Mouse (Mus musculus) CH12.LX (cell line): ENCODE measurements around the gene Elavl4. TPM values are rescaled to one million over a fixed set of nuclear protein-coding genes. Genes with fewer than 3 reads are reported as not detected.

Experiments used
- DNase-seq: peaks from one replicate; pipeline ENCODE4 v3.0.0-alpha.2; 2013; ENCODE audit errors: extremely low read depth
- H3K27ac ChIP-seq: 2 replicates; pipeline ENCODE4 v1.5.1; 2012; ENCODE audit warnings: low read depth, mild to moderate bottlenecking, control low read depth, moderate library complexity; ENCODE audit not compliant: insufficient read depth
- H3K27me3 ChIP-seq: replicated peaks from 2 replicates; pipeline ENCODE3; 2012; ENCODE audit warnings: inconsistent platforms
- H3K36me3 ChIP-seq, 2 experiments: replicated peaks in 1 of 2; 2 replicates each; pipeline versions ENCODE3 to v1.6.1; 2012; ENCODE audit warnings: inconsistent platforms in 1 of 2, low read length in 1 of 2, mild to moderate bottlenecking in 1 of 2, mixed read lengths in 1 of 2, moderate library complexity in 1 of 2; ENCODE audit not compliant: control insufficient read depth in 1 of 2, insufficient read depth in 1 of 2
- H3K4me1 ChIP-seq, 2 experiments: 2 replicates each; pipeline ENCODE4 v1.6.1; 2012; ENCODE audit warnings: inconsistent platforms in 1 of 2, moderate library complexity in 1 of 2; ENCODE audit not compliant: insufficient read depth in 2 of 2, control insufficient read depth in 1 of 2
- H3K4me2 ChIP-seq: 2 replicates; pipeline ENCODE4 v1.6.1; 2012; ENCODE audit warnings: low read depth, mild to moderate bottlenecking, control low read depth; ENCODE audit not compliant: poor library complexity, insufficient read depth, severe bottlenecking
- H3K4me3 ChIP-seq, 3 experiments: fragments of 150-350 bp in 1 of 3; sonication (generic) in 1 of 3; replicated peaks in 1 of 3; 2 replicates each; pipeline versions ENCODE3 to v1.5.1; 2011 to 2012; ENCODE audit warnings: low read depth in 2 of 3, low read length in 2 of 3, mild to moderate bottlenecking in 2 of 3, moderate library complexity in 2 of 3, control low read depth in 1 of 3, improper control_type of control experiment in 1 of 3, inconsistent platforms in 1 of 3, mixed read lengths in 1 of 3; ENCODE audit not compliant: poor library complexity in 1 of 3
- H3K79me2 ChIP-seq: replicated peaks from 2 replicates; pipeline ENCODE4 v1.6.1; 2012; ENCODE audit warnings: mild to moderate bottlenecking, moderate library complexity; ENCODE audit not compliant: control insufficient read depth, poor library complexity, insufficient read depth, severe bottlenecking; ENCODE audit errors: extremely low read depth
- H3K9ac ChIP-seq: 2 replicates; pipeline ENCODE4 v1.6.1; 2012; ENCODE audit warnings: low read depth, mild to moderate bottlenecking, control low read depth, moderate library complexity; ENCODE audit not compliant: insufficient read depth
- H3K9me3 ChIP-seq: replicated peaks from 2 replicates; pipeline ENCODE3; 2012; ENCODE audit warnings: low read length, inconsistent platforms, mixed read lengths
- BHLHE40 ChIP-seq: IDR thresholded peaks from 2 replicates; pipeline ENCODE4 v1.6.1; 2011; ENCODE audit warnings: mild to moderate bottlenecking, low read depth, low read length, improper control_type of control experiment
- CHD1 ChIP-seq: IDR thresholded peaks from 2 replicates; pipeline ENCODE4 v1.6.1; 2012; ENCODE audit warnings: low read depth, low read length, improper control_type of control experiment, inconsistent platforms
- CHD2 ChIP-seq: IDR thresholded peaks from 2 replicates; pipeline ENCODE4 v1.6.1; 2011; ENCODE audit warnings: low read length, improper control_type of control experiment
- CTCF ChIP-seq, 2 experiments: IDR thresholded peaks in 1 of 2; conservative IDR thresholded peaks in 1 of 2; 2 replicates each; pipeline ENCODE4 v1.5.1; 2011 to 2012; ENCODE audit warnings: low read depth in 2 of 2, low read length in 2 of 2, improper control_type of control experiment in 1 of 2, inconsistent platforms in 1 of 2, mild to moderate bottlenecking in 1 of 2, moderate library complexity in 1 of 2
- ELF1 ChIP-seq: IDR thresholded peaks from 2 replicates; pipeline ENCODE4 v1.6.1; 2014; ENCODE audit warnings: low read depth, mild to moderate bottlenecking, inconsistent platforms, low read length, improper control_type of control experiment
- EP300 ChIP-seq: IDR thresholded peaks from 2 replicates; pipeline ENCODE4 v1.6.1; 2011; ENCODE audit warnings: low read length, improper control_type of control experiment
- ETS1 ChIP-seq: conservative IDR thresholded peaks from 2 replicates; pipeline ENCODE4 v1.6.1; 2012; ENCODE audit warnings: low read depth, mild to moderate bottlenecking, inconsistent platforms, low read length, improper control_type of control experiment, moderate library complexity
- GABPA ChIP-seq: IDR thresholded peaks from 2 replicates; pipeline ENCODE4 v1.6.1; 2012; ENCODE audit warnings: low read depth, low read length, improper control_type of control experiment, inconsistent platforms; ENCODE audit not compliant: insufficient replicate concordance
- JUND ChIP-seq: conservative IDR thresholded peaks from 2 replicates; pipeline ENCODE4 v1.6.1; 2011; ENCODE audit warnings: low read depth, low read length, improper control_type of control experiment
- MEF2A ChIP-seq: IDR thresholded peaks from 2 replicates; pipeline ENCODE4 v1.6.1; 2014; ENCODE audit warnings: low read depth, mild to moderate bottlenecking, inconsistent platforms, low read length, improper control_type of control experiment, borderline replicate concordance
- MXI1 ChIP-seq: IDR thresholded peaks from 2 replicates; pipeline ENCODE4 v1.6.1; 2011; ENCODE audit warnings: mild to moderate bottlenecking, low read depth, low read length, improper control_type of control experiment
- MYC ChIP-seq: IDR thresholded peaks from 2 replicates; pipeline ENCODE4 v1.6.1; 2011; ENCODE audit warnings: low read depth, mild to moderate bottlenecking, improper control_type of control experiment, low read length
- NRF1 ChIP-seq: IDR thresholded peaks from 2 replicates; pipeline ENCODE4 v1.6.1; 2014; ENCODE audit warnings: low read depth, mild to moderate bottlenecking, inconsistent platforms, low read length, improper control_type of control experiment, moderate library complexity
- RAD21 ChIP-seq: IDR thresholded peaks from 2 replicates; pipeline ENCODE4 v1.6.1; 2011; ENCODE audit warnings: low read depth, mild to moderate bottlenecking, low read length, improper control_type of control experiment, moderate library complexity
- SMC3 ChIP-seq: IDR thresholded peaks from 2 replicates; pipeline ENCODE4 v1.6.1; 2011; ENCODE audit warnings: low read depth, low read length, improper control_type of control experiment
- TBP ChIP-seq: conservative IDR thresholded peaks from 2 replicates; pipeline ENCODE4 v1.6.1; 2011; ENCODE audit warnings: low read depth, low read length, improper control_type of control experiment
- ZKSCAN1 ChIP-seq: IDR thresholded peaks from 2 replicates; pipeline ENCODE4 v1.6.1; 2012; ENCODE audit warnings: low read depth, inconsistent platforms, low read length, improper control_type of control experiment, borderline replicate concordance
- ZMIZ1 ChIP-seq: IDR thresholded peaks from 2 replicates; pipeline ENCODE4 v1.6.1; 2012; ENCODE audit warnings: low read depth, mild to moderate bottlenecking, inconsistent platforms, low read length, improper control_type of control experiment
- dilution Hi-C: fragments of 300-500 bp; cut with MboI; formaldehyde crosslinking; loops from 2 replicates; pipeline ENCODE4 v1.14.3; 2020; ENCODE audit warnings: low sequenced_read_pairs; ENCODE audit not compliant: extremely low pct_unique_long_range_greater_than_20kb, extremely low pct_ligation_motif_present
- in situ Hi-C: fragments of 300-500 bp; cut with MboI; formaldehyde crosslinking; loops from 3 replicates; pipeline ENCODE4 v1.14.3; 2019; ENCODE audit warnings: low sequenced_read_pairs, low pct_ligation_motif_present, low pct_unique_long_range_greater_than_20kb, mixed read lengths
- polyA plus RNA-seq: library from polyadenylated mRNA; unstranded; fragments of >175 nt; gene quantifications from 2 replicates; pipeline ENCODE4 v1.2.1, GENCODE M21; 2012; ENCODE audit warnings: low read depth; ENCODE audit not compliant: insufficient read length
- total RNA-seq, 2 experiments: library from RNA; depleted of rRNA; stranded (reverse); fragments of 300-350 nt in 1 of 2; fragments of >200 nt in 1 of 2; gene quantifications; 2 replicates each; pipeline ENCODE4 v1.2.3; 2012 to 2014

Gene Elavl4
- total and polyA plus RNA-seq, 3 experiments = not detected

DNA sequence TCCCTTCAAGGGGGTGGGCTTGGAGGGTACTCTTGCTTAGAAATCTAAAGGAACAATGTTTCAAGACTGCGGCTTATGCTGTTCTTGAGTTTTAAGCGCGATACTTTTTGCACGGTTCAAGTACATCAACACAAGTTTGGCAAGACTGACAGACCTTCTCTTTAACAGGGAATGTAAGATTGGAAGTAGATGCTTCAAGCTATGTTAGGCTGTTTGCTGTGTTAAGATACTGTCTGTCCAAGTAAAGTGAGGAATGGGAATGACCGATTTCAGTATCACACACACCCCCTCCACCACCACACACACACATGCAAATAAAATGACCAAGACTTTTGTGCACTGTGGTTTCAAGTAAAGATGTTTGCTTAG lies 276 bp upstream of the Elavl4 start:
- H3K36me3 ChIP-seq = no peaks in the 10 kb centered on the region

DNA sequence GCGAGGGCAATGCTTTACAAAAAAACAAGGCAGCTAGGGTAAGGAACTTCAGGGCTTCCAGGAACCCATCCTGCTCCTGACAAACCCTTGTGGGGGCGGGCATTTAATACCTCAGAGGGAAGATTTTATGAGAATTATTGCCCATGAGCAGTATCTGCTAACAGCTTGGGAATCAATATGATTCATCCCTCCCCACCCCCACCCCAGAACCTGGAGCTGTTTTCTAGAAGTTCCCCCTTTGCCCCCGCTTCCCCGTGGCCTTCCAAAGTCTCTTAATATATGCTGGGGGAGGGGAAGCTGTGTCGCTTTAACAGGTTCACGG lies 892 bp downstream of the Elavl4 start:
- Histone ChIP-seq H3K27me3 (no peaks in the 10 kb centered on the region), H3K27ac (no peak overlapping the region), H3K79me2 (no peaks in the 10 kb centered on the region), H3K4me1 (no peaks in the 10 kb centered on the region), H3K9me3 (peaks cover 3% of the 10 kb centered on the region), H3K4me3 (no peak overlapping the region), H3K9ac (no peak overlapping the region), H3K4me2 (no peak overlapping the region), H3K36me3 (no peaks in the 10 kb centered on the region)
- no peak for TF ChIP-seq ZMIZ1
- no peak for TF ChIP-seq CHD2
- TF ChIP-seq NRF1 = no peak
- no peak for TF ChIP-seq MEF2A
- TF ChIP-seq CTCF (conservative IDR thresholded peaks at IDR 0.05 in 1 of 2, IDR thresholded peaks at IDR 0.05 in 1 of 2; ENCODE audit: low read depth in 2 of 2, low read length in 2 of 2) = no peak
- TF ChIP-seq EP300 = no peak
- TF ChIP-seq MYC = no peak
- TF ChIP-seq BHLHE40 = no peak
- no peak for TF ChIP-seq ZKSCAN1
- no peak for TF ChIP-seq MXI1
- TF ChIP-seq JUND = no peak
- TF ChIP-seq TBP = no peak
- dilution Hi-C loops (no loop called here), in situ Hi-C loops (no loop called here)
- no peak for DNase-seq

More for the DNA sequence above, 276 bp upstream of the Elavl4 start:
- TF ChIP-seq CHD1 (no peak), TBP (no peak), NRF1 (no peak), ETS1 (no peak), ELF1 (no peak)
- no peak for DNase-seq
- Histone ChIP-seq H3K27ac (no peak overlapping the region), H3K27me3 (no peaks in the 10 kb centered on the region), H3K9me3 (peaks cover 3% of the 10 kb centered on the region), H3K9ac (no peak overlapping the region), H3K4me1 (no peaks in the 10 kb centered on the region), H3K4me2 (no peak overlapping the region), H3K4me3 (no peak overlapping the region), H3K79me2 (no peaks in the 10 kb centered on the region)
- in situ Hi-C loops = no loop called here
- dilution Hi-C loops = no loop called here

DNA sequence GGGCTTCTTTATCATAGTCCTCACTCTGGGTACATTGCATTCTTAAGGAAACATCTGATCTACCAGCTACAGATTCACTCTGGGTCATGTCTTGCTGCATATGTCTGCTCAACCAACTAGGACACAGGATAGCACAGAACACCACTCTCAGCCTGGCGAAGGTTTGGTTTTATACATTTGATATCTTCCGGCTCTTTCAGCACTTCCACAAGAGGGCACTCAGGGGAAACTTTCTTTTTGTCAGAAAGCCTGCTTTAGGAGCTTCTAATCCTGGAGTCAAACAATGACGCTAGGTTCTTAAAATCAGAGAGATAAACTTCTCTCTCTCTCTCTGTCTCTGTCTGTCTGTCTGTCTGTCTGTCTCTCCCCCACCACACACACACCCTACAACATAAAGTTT lies 27.8 kb downstream of the Elavl4 start:
- dilution Hi-C loops = no loop called here
- no peaks in the 10 kb centered on the region for H3K36me3 ChIP-seq
- in situ Hi-C loops = no loop called here
- no peaks in the 10 kb centered on the region for H3K79me2 ChIP-seq
- no peak for TF ChIP-seq NRF1
- TF ChIP-seq RAD21 = peak; percentile 36
- TF ChIP-seq GABPA = no peak
- TF ChIP-seq CTCF (conservative IDR thresholded peaks at IDR 0.05 in 1 of 2, IDR thresholded peaks at IDR 0.05 in 1 of 2; ENCODE audit: low read depth in 2 of 2, low read length in 2 of 2) = peak in 1 of 2 experiments; percentile 47; a peak in 2 of 4 replicates
- TF ChIP-seq TBP = no peak
- TF ChIP-seq SMC3 = peak; percentile 51
- TF ChIP-seq BHLHE40 = no peak
- no peaks in the 10 kb centered on the region for H3K4me1 ChIP-seq
- H3K4me3 ChIP-seq = no peak overlapping the region
- DNase-seq = peak; percentile 17
- no peak overlapping the region for H3K27ac ChIP-seq
- H3K9me3 ChIP-seq = no peaks in the 10 kb centered on the region
- H3K9ac ChIP-seq = no peak overlapping the region
- no peak overlapping the region for H3K4me2 ChIP-seq
- no peaks in the 10 kb centered on the region for H3K27me3 ChIP-seq
